Mouse (Mus musculus) erythroblast, embryonic 14.5 days (primary cell): ENCODE results near the gene Snrpf. TPM values are rescaled to one million over a fixed set of nuclear protein-coding genes. Genes with fewer than 3 reads are reported as not detected.
A peak's percentile ranks its signal among the peaks of the same experiment; 100 is the strongest.

Experiments
- H3K27me3 ChIP-seq: 2 replicates; pipeline ENCODE4 v1.6.1; 2012; ENCODE audit warnings: inconsistent platforms; ENCODE audit not compliant: control insufficient read depth
- H3K36me3 ChIP-seq: 2 replicates; pipeline ENCODE4 v1.6.1; 2012; ENCODE audit warnings: mild to moderate bottlenecking, inconsistent platforms; ENCODE audit not compliant: control insufficient read depth
- H3K4me1 ChIP-seq: 2 replicates; pipeline ENCODE4 v1.6.1; 2012; ENCODE audit warnings: inconsistent platforms; ENCODE audit not compliant: control insufficient read depth
- H3K4me3 ChIP-seq: replicated peaks from 2 replicates; pipeline ENCODE3; 2012; ENCODE audit warnings: moderate library complexity, mild to moderate bottlenecking, inconsistent platforms
- H3K9me3 ChIP-seq: 2 replicates; pipeline ENCODE4 v1.6.1; 2012; ENCODE audit warnings: low read length, inconsistent platforms, mixed read lengths; ENCODE audit not compliant: control insufficient read depth
- GATA1 ChIP-seq: IDR thresholded peaks from 2 replicates; pipeline ENCODE4 v1.6.1; 2012; ENCODE audit warnings: low read length, inconsistent platforms, mixed read lengths
- TAL1 ChIP-seq: IDR thresholded peaks from 3 replicates; pipeline ENCODE4 v1.6.1; 2012; ENCODE audit warnings: low read length, inconsistent platforms, mixed read lengths
- polyA plus RNA-seq: library from polyadenylated mRNA; stranded (reverse); fragments of >175 nt; gene quantifications from 2 replicates; pipeline ENCODE4 v1.2.3, GENCODE M21; 2012

The Snrpf gene
- polyA plus RNA-seq, 1 experiment = 11.9 TPM

GRCm38 (mm10) chr10:93594022-93594482, 4.5 kb upstream of the Snrpf start:
- Histone ChIP-seq H3K27me3 (no peaks in the 10 kb centered on the region; the same call in 1 of the 2 replicates), H3K9me3 (no peaks in the 10 kb centered on the region), H3K4me3 (peak overlapping the region; percentile 29), H3K4me1 (peaks cover 11% of the 10 kb centered on the region), H3K36me3 (no peaks in the 10 kb centered on the region)
- TF ChIP-seq GATA1 (no peak), TAL1 (no peak)

DNA sequence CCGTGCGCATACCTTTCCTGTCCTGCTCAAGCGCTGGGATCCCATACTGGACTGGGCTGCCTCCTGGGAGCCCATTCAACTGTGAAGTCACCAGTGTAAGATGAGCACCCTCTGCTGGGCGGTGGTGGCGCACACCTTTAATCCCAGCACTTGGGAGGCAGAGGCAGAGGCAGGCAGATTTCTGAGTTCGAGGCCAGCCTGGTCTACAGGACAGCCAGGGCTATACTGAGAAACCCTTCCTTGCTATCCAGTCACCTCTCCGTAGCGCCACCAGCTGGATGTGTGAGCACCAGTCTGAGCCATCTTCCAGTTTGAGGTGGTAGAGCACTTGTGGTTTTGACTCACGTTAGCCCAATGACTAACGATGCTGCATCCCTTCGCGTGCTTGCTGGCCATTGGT, 3.0 kb upstream of the Snrpf start:
- TF ChIP-seq GATA1 = no peak
- no peak for TF ChIP-seq TAL1
- Histone ChIP-seq H3K9me3 (no peaks in the 10 kb centered on the region), H3K36me3 (peaks cover 5% of the 10 kb centered on the region), H3K4me3 (no peak overlapping the region), H3K4me1 (peaks cover 25% of the 10 kb centered on the region), H3K27me3 (no peaks in the 10 kb centered on the region; the same call in 1 of the 2 replicates)

GRCm38 (mm10) chr10:93588796-93589195, 710 bp downstream of the Snrpf start:
- Histone ChIP-seq H3K27me3 (no peaks in the 10 kb centered on the region), H3K9me3 (no peaks in the 10 kb centered on the region), H3K4me1 (peaks cover 22% of the 10 kb centered on the region), H3K4me3 (peak overlapping the region; percentile 94), H3K36me3 (peaks cover 38% of the 10 kb centered on the region)
- TF ChIP-seq TAL1 (no peak), GATA1 (no peak)

DNA sequence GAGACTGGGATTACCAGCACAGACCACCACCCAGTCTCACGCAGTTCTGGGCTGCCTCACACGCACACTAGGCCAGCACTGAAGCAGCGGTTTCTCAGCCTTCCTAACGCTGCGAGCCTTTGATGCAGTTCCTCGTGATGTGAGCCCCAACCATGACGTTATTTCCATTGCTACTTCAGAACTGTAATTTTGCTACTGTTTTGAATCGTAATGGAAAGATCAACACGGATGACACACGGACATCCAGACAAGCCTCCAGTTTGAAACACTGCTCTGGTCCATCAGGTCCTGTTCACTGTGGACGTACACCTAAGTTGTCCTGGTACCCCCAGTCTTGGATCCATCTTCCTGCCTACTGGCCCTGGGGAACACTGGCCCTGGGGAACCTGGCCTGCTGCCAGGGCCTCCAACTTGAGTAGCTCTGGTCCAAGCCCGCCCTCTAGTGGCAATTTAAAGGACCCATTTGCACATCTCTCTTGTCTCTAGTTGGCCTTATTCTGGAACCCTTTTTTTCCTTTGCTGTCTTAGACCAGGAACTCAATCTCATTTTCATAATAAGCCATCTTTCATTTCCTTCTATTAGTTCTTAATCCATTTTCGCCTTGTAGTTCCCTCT, 12.1 kb downstream of the Snrpf start:
- Histone ChIP-seq H3K4me1 (no peaks in the 10 kb centered on the region), H3K9me3 (no peaks in the 10 kb centered on the region), H3K27me3 (no peaks in the 10 kb centered on the region), H3K4me3 (no peak overlapping the region), H3K36me3 (peaks cover 16% of the 10 kb centered on the region)
- no peak for TF ChIP-seq TAL1
- no peak for TF ChIP-seq GATA1

GRCm38 (mm10) chr10:93575960-93576359, 13.5 kb downstream of the Snrpf start:
- Histone ChIP-seq H3K27me3 (no peaks in the 10 kb centered on the region), H3K4me3 (no peak overlapping the region), H3K9me3 (no peaks in the 10 kb centered on the region), H3K36me3 (peaks cover 4% of the 10 kb centered on the region), H3K4me1 (no peaks in the 10 kb centered on the region)
- no peak for TF ChIP-seq TAL1
- TF ChIP-seq GATA1 = no peak

DNA sequence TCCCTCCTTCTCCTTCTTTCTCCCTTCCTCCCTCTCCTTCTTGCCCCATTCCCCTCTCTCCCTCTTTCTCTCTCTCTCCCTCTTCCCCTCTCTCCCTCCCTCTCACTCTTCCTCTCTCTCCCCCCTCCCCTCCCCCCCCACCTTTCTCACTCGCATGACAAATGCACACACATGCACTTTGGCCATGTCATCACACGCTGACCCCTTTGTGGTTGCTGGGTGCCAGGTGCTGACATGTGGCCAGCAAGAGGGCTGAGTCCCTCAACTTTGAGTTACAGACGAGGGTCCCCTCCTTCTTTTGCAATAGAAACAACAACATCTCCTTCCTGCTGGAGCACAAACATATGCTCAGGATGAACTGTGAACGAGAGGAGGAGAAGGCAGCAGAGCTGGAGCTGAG, 14.5 kb downstream of the Snrpf start:
- H3K9me3 ChIP-seq = no peaks in the 10 kb centered on the region
- no peaks in the 10 kb centered on the region; the same call in 1 of the 2 replicates for H3K36me3 ChIP-seq
- H3K27me3 ChIP-seq = no peaks in the 10 kb centered on the region
- H3K4me1 ChIP-seq = no peaks in the 10 kb centered on the region
- no peak for TF ChIP-seq GATA1
- TF ChIP-seq TAL1 = no peak
- no peak overlapping the region for H3K4me3 ChIP-seq

DNA sequence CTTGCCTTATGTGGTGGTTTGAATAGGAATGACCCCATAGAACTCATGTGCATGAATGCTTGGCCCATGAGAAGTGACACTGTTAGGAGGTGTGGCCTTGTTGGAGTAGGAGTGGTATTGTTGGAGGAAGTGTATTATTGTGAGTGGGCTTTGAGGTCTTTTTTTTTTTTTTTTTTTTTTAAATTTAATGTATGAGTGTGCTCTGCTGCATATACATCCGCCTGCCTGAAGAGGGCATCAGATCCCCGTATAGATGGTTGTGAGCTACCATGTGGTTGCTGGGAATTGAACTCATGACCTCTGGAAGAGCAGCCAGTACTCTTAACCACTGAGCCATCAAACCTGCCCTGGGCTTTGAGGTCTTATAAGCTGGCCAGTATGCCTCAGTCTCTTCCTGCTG, 17.3 kb downstream of the Snrpf start:
- H3K4me3 ChIP-seq = no peak overlapping the region
- H3K36me3 ChIP-seq = no peaks in the 10 kb centered on the region
- H3K9me3 ChIP-seq = no peaks in the 10 kb centered on the region
- no peaks in the 10 kb centered on the region for H3K4me1 ChIP-seq
- no peaks in the 10 kb centered on the region for H3K27me3 ChIP-seq
- TF ChIP-seq TAL1 (no peak), GATA1 (no peak)

DNA sequence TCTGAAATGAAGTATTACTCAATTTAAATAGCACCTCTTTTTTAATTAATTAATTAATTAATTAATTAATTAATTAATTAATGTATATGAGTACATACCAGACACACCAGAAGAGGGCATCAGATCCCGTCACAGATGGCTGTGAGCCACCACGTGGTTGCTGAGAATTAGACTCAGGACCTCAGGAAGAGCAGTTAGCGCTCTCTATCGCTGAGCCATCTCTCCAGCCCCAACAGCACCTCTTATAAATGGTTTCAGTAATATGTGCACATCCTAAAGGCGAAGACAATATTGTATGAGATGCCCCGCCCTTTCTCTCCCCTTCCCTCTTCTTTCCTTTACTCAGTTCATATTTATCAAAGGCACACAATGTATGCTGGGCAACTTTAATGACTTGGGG, 20.8 kb downstream of the Snrpf start:
- Histone ChIP-seq H3K4me1 (no peaks in the 10 kb centered on the region), H3K27me3 (no peaks in the 10 kb centered on the region), H3K4me3 (no peak overlapping the region), H3K9me3 (no peaks in the 10 kb centered on the region), H3K36me3 (no peaks in the 10 kb centered on the region)
- TF ChIP-seq GATA1 (no peak), TAL1 (no peak)

DNA sequence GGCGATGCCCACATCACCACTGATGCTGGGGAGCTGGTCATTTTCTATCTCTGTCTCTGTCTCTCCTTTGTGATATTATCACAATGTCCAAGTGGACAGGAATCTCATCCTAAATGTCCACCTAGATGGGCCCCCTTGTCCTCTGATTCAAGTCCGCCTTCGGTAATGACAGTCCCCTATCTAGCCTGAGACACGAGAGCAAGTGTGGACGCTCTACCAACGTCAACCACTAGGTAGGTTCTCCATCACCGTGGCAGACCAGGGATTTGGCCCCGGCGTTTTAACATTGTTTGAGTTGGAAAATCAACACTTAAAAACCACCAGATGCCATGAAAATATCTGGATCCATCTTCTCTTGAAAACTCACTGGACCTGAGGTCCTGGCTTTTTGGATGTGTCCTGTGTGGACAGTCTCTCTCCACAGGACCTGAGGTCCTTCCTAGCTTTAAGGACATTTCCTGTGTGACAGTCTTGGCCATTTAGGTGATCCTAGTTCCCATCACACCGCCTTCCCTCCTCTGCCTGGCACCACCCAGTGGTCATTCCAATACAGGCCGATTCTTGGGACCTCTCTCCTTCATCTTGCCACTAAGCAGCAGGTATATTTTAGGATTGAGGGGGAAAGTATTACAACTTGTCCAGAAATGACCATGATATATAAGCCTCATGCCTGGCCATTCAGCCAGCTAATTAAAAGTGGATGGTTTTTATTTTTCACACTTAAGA, 21.5 kb downstream of the Snrpf start:
- TF ChIP-seq TAL1 (no peak), GATA1 (no peak)
- Histone ChIP-seq H3K4me3 (no peak overlapping the region), H3K4me1 (no peaks in the 10 kb centered on the region)

More for the DNA sequence above, 21.5 kb downstream of the Snrpf start:
- no peaks in the 10 kb centered on the region for H3K36me3 ChIP-seq
- no peaks in the 10 kb centered on the region for H3K27me3 ChIP-seq
- no peaks in the 10 kb centered on the region for H3K9me3 ChIP-seq
